Mouse (Mus musculus) CH12.LX (cell line): ENCODE measurements at regions not wholly inside any gene's neighbourhood (a gene's known extent, or its start where the extent isn't known, plus 50 kb on each side); places are given as distances from the start of the nearest gene placed in this dataset.

Source experiments
- DNase-seq: peaks from one replicate; pipeline ENCODE4 v3.0.0-alpha.2; 2013; ENCODE audit errors: extremely low read depth
- H3K27ac ChIP-seq: 2 replicates; pipeline ENCODE4 v1.5.1; 2012; ENCODE audit warnings: low read depth, mild to moderate bottlenecking, control low read depth, moderate library complexity; ENCODE audit not compliant: insufficient read depth
- H3K27me3 ChIP-seq: replicated peaks from 2 replicates; pipeline ENCODE3; 2012; ENCODE audit warnings: inconsistent platforms
- H3K36me3 ChIP-seq, 2 experiments: replicated peaks in 1 of 2; 2 replicates each; pipeline versions ENCODE3 to v1.6.1; 2012; ENCODE audit warnings: inconsistent platforms in 1 of 2, low read length in 1 of 2, mild to moderate bottlenecking in 1 of 2, mixed read lengths in 1 of 2, moderate library complexity in 1 of 2; ENCODE audit not compliant: control insufficient read depth in 1 of 2, insufficient read depth in 1 of 2
- H3K4me1 ChIP-seq, 2 experiments: 2 replicates each; pipeline ENCODE4 v1.6.1; 2012; ENCODE audit warnings: inconsistent platforms in 1 of 2, moderate library complexity in 1 of 2; ENCODE audit not compliant: insufficient read depth in 2 of 2, control insufficient read depth in 1 of 2
- H3K4me2 ChIP-seq: 2 replicates; pipeline ENCODE4 v1.6.1; 2012; ENCODE audit warnings: low read depth, mild to moderate bottlenecking, control low read depth; ENCODE audit not compliant: poor library complexity, insufficient read depth, severe bottlenecking
- H3K4me3 ChIP-seq, 3 experiments: fragments of 150-350 bp in 1 of 3; sonication (generic) in 1 of 3; replicated peaks in 1 of 3; 2 replicates each; pipeline versions ENCODE3 to v1.5.1; 2011 to 2012; ENCODE audit warnings: low read depth in 2 of 3, low read length in 2 of 3, mild to moderate bottlenecking in 2 of 3, moderate library complexity in 2 of 3, control low read depth in 1 of 3, improper control_type of control experiment in 1 of 3, inconsistent platforms in 1 of 3, mixed read lengths in 1 of 3; ENCODE audit not compliant: poor library complexity in 1 of 3
- H3K79me2 ChIP-seq: replicated peaks from 2 replicates; pipeline ENCODE4 v1.6.1; 2012; ENCODE audit warnings: mild to moderate bottlenecking, moderate library complexity; ENCODE audit not compliant: control insufficient read depth, poor library complexity, insufficient read depth, severe bottlenecking; ENCODE audit errors: extremely low read depth
- H3K9ac ChIP-seq: 2 replicates; pipeline ENCODE4 v1.6.1; 2012; ENCODE audit warnings: low read depth, mild to moderate bottlenecking, control low read depth, moderate library complexity; ENCODE audit not compliant: insufficient read depth
- H3K9me3 ChIP-seq: replicated peaks from 2 replicates; pipeline ENCODE3; 2012; ENCODE audit warnings: low read length, inconsistent platforms, mixed read lengths
- CTCF ChIP-seq, 2 experiments: IDR thresholded peaks in 1 of 2; conservative IDR thresholded peaks in 1 of 2; 2 replicates each; pipeline ENCODE4 v1.5.1; 2011 to 2012; ENCODE audit warnings: low read depth in 2 of 2, low read length in 2 of 2, improper control_type of control experiment in 1 of 2, inconsistent platforms in 1 of 2, mild to moderate bottlenecking in 1 of 2, moderate library complexity in 1 of 2
- EP300 ChIP-seq: IDR thresholded peaks from 2 replicates; pipeline ENCODE4 v1.6.1; 2011; ENCODE audit warnings: low read length, improper control_type of control experiment
- ETS1 ChIP-seq: conservative IDR thresholded peaks from 2 replicates; pipeline ENCODE4 v1.6.1; 2012; ENCODE audit warnings: low read depth, mild to moderate bottlenecking, inconsistent platforms, low read length, improper control_type of control experiment, moderate library complexity
- GABPA ChIP-seq: IDR thresholded peaks from 2 replicates; pipeline ENCODE4 v1.6.1; 2012; ENCODE audit warnings: low read depth, low read length, improper control_type of control experiment, inconsistent platforms; ENCODE audit not compliant: insufficient replicate concordance
- HCFC1 ChIP-seq: IDR thresholded peaks from 2 replicates; pipeline ENCODE4 v1.6.1; 2012; ENCODE audit warnings: low read depth, mild to moderate bottlenecking, inconsistent platforms, low read length, improper control_type of control experiment
- IRF4 ChIP-seq: IDR thresholded peaks from 2 replicates; pipeline ENCODE4 v1.6.1; 2014; ENCODE audit warnings: low read depth, mild to moderate bottlenecking, inconsistent platforms, low read length, improper control_type of control experiment
- JUN ChIP-seq: IDR thresholded peaks from 2 replicates; pipeline ENCODE4 v1.6.1; 2011; ENCODE audit warnings: low read depth, mild to moderate bottlenecking, low read length, improper control_type of control experiment, moderate library complexity; ENCODE audit not compliant: insufficient read depth
- KAT2A ChIP-seq: IDR thresholded peaks from 2 replicates; pipeline ENCODE4 v1.6.1; 2012; ENCODE audit warnings: low read length, improper control_type of control experiment, inconsistent platforms; ENCODE audit not compliant: insufficient replicate concordance
- MAX ChIP-seq: IDR thresholded peaks from 2 replicates; pipeline ENCODE4 v1.6.1; 2011; ENCODE audit warnings: low read length, improper control_type of control experiment
- MAZ ChIP-seq: IDR thresholded peaks from 2 replicates; pipeline ENCODE4 v1.6.1; 2012; ENCODE audit warnings: low read depth, mild to moderate bottlenecking, inconsistent platforms, low read length, improper control_type of control experiment, moderate library complexity
- MEF2A ChIP-seq: IDR thresholded peaks from 2 replicates; pipeline ENCODE4 v1.6.1; 2014; ENCODE audit warnings: low read depth, mild to moderate bottlenecking, inconsistent platforms, low read length, improper control_type of control experiment, borderline replicate concordance
- MXI1 ChIP-seq: IDR thresholded peaks from 2 replicates; pipeline ENCODE4 v1.6.1; 2011; ENCODE audit warnings: mild to moderate bottlenecking, low read depth, low read length, improper control_type of control experiment
- MYC ChIP-seq: IDR thresholded peaks from 2 replicates; pipeline ENCODE4 v1.6.1; 2011; ENCODE audit warnings: low read depth, mild to moderate bottlenecking, improper control_type of control experiment, low read length
- PAX5 ChIP-seq: IDR thresholded peaks from 2 replicates; pipeline ENCODE4 v1.6.1; 2012; ENCODE audit warnings: low read length, inconsistent platforms, mixed read lengths
- POLR2AphosphoS2 ChIP-seq: IDR thresholded peaks from 2 replicates; pipeline ENCODE4 v1.6.1; 2011; ENCODE audit warnings: low read depth, low read length, improper control_type of control experiment
- RAD21 ChIP-seq: IDR thresholded peaks from 2 replicates; pipeline ENCODE4 v1.6.1; 2011; ENCODE audit warnings: low read depth, mild to moderate bottlenecking, low read length, improper control_type of control experiment, moderate library complexity
- SIN3A ChIP-seq: IDR thresholded peaks from 2 replicates; pipeline ENCODE4 v1.6.1; 2012; ENCODE audit warnings: low read length, improper control_type of control experiment, inconsistent platforms
- SMC3 ChIP-seq: IDR thresholded peaks from 2 replicates; pipeline ENCODE4 v1.6.1; 2011; ENCODE audit warnings: low read depth, low read length, improper control_type of control experiment
- TCF12 ChIP-seq: IDR thresholded peaks from 2 replicates; pipeline ENCODE4 v1.6.1; 2014; ENCODE audit warnings: low read depth, mild to moderate bottlenecking, inconsistent platforms, low read length, improper control_type of control experiment
- UBTF ChIP-seq: IDR thresholded peaks from 2 replicates; pipeline ENCODE4 v1.6.1; 2012; ENCODE audit warnings: low read depth, mild to moderate bottlenecking, inconsistent platforms, low read length, improper control_type of control experiment, moderate library complexity
- USF1 ChIP-seq: IDR thresholded peaks from 2 replicates; pipeline ENCODE4 v1.6.1; 2014; ENCODE audit warnings: low read depth, mild to moderate bottlenecking, inconsistent platforms, low read length, improper control_type of control experiment
- ZC3H11A ChIP-seq: IDR thresholded peaks from 2 replicates; pipeline ENCODE4 v1.6.1; 2012; ENCODE audit warnings: low read depth, mild to moderate bottlenecking, inconsistent platforms, low read length, improper control_type of control experiment
- ZMIZ1 ChIP-seq: IDR thresholded peaks from 2 replicates; pipeline ENCODE4 v1.6.1; 2012; ENCODE audit warnings: low read depth, mild to moderate bottlenecking, inconsistent platforms, low read length, improper control_type of control experiment
- dilution Hi-C: fragments of 300-500 bp; cut with MboI; formaldehyde crosslinking; loops from 2 replicates; pipeline ENCODE4 v1.14.3; 2020; ENCODE audit warnings: low sequenced_read_pairs; ENCODE audit not compliant: extremely low pct_unique_long_range_greater_than_20kb, extremely low pct_ligation_motif_present
- in situ Hi-C: fragments of 300-500 bp; cut with MboI; formaldehyde crosslinking; loops from 3 replicates; pipeline ENCODE4 v1.14.3; 2019; ENCODE audit warnings: low sequenced_read_pairs, low pct_ligation_motif_present, low pct_unique_long_range_greater_than_20kb, mixed read lengths

GRCm38 (mm10) chr16:84318091-84318490, 196.8 kb upstream of the A730009L09Rik start:
- in situ Hi-C loops (no loop called here), dilution Hi-C loops (no loop called here)
- H3K4me1 ChIP-seq = no peaks in the 10 kb centered on the region
- H3K9me3 ChIP-seq = no peaks in the 10 kb centered on the region
- no peak overlapping the region for H3K9ac ChIP-seq
- no peaks in the 10 kb centered on the region for H3K79me2 ChIP-seq
- DNase-seq = no peak
- no peak overlapping the region for H3K27ac ChIP-seq
- no peaks in the 10 kb centered on the region for H3K36me3 ChIP-seq
- no peak for TF ChIP-seq JUN
- TF ChIP-seq ETS1 = no peak
- no peak for TF ChIP-seq USF1
- TF ChIP-seq SIN3A = no peak
- TF ChIP-seq GABPA = no peak
- no peak for TF ChIP-seq KAT2A
- TF ChIP-seq MEF2A = no peak
- no peak overlapping the region for H3K4me3 ChIP-seq
- no peak overlapping the region for H3K4me2 ChIP-seq
- no peaks in the 10 kb centered on the region for H3K27me3 ChIP-seq

DNA sequence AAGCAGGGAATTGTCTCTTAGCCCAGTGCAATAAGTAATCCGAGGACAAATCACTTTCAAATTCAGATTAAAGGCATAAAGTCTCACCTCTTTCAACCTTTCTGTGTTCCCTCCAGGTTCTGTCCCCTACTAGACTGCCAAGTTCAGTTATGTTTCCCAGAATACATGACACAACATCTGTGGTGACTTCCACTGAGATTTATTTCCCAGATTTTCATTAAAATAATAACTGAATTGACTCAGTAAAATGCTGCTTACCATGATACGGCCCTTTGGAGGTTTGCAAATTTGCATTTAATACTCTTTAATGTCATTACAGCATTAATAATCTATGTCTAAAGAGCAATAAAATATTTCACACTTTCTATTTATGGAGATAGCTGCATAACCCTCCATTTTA, 193.4 kb upstream of the A730009L09Rik start:
- in situ Hi-C loops = no loop called here
- Histone ChIP-seq H3K27me3 (no peaks in the 10 kb centered on the region), H3K9ac (no peak overlapping the region), H3K36me3 (no peaks in the 10 kb centered on the region), H3K27ac (no peak overlapping the region), H3K4me1 (peaks cover 0 to 3% of the 10 kb centered on the region in 2 experiments; a peak in 1 of 4 replicates), H3K9me3 (no peaks in the 10 kb centered on the region), H3K4me2 (no peak overlapping the region), H3K4me3 (no peak overlapping the region), H3K79me2 (no peaks in the 10 kb centered on the region)
- no peak for DNase-seq
- dilution Hi-C loops = no loop called here
- TF ChIP-seq KAT2A (no peak), ZC3H11A (no peak), UBTF (no peak), MAZ (no peak), MYC (no peak), MXI1 (no peak), IRF4 (no peak), TCF12 (no peak), HCFC1 (no peak), PAX5 (no peak), RAD21 (no peak), CTCF (conservative IDR thresholded peaks at IDR 0.05 in 1 of 2, IDR thresholded peaks at IDR 0.05 in 1 of 2; ENCODE audit: low read depth in 2 of 2, low read length in 2 of 2) (no peak), EP300 (no peak), MAX (no peak), ZMIZ1 (no peak), SMC3 (no peak), POLR2AphosphoS2 (no peak)
